Comparison of ENCODE assay signal across 16 mouse cellular contexts in the genomic region with DNA sequence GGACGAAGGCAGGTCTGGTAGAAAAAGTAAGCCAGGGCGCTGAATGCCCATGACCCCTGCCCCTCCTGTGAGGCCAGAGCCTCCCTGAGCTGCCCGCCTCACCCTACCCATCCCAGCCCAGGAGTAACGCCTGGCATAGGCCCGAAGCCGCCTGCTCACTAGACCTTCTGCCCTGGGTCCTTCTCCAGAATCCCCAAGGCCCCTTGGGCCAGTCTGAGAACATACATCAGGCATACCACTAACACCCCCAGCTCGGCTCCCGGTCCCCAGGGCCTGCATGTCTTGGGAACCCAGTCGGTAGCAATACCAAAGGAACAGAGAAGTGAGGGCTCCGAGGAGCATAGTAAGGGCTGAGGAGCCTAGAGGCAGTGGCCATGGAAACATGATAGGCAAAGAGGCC. TPM values are rescaled to one million over a fixed set of nuclear protein-coding genes. Genes with fewer than 3 reads are reported as not detected.
DNase-seq lines count a peak whose midpoint lies in the region; ATAC-seq and TF ChIP-seq lines count a peak whose summit lies in the region.
"Had no signal": no experiment of that assay in that cellular context is flagged by ENCODE, and none has a peak within 500 bp of the region (broad histone marks: within the 10 kb centered on the region; RNA-seq: fewer than 3 reads in every experiment).

No protein-coding gene starts in this region.

- no peaks in the 10 kb centered on the region for H3K27me3 ChIP-seq in cerebellum, adult 2 months (ENCODE audit: control insufficient read depth, insufficient read depth, low read length)
- H3K27me3 ChIP-seq in E14TG2a.4 (ENCODE audit: insufficient read depth, low read length), result peaks cover 50% of the 10 kb centered on the region
- H3K27me3 ChIP-seq in forebrain, embryonic 16.5 days (replicated peaks; ENCODE audit: control insufficient read depth, insufficient read depth, low read length), result no peaks in the 10 kb centered on the region
- peaks cover 22% of the 10 kb centered on the region for H3K27me3 ChIP-seq in midbrain, embryonic 11.5 days (ENCODE audit: control insufficient read depth, insufficient read depth, low read length)

- WGBS in cerebellum, adult 2 months, result 65% methylated on average over 10 of the region's 10 CpGs
- 83% methylated on average over 10 of the region's 10 CpGs for WGBS in forebrain, embryonic 16.5 days
- 82% methylated on average over 10 of the region's 10 CpGs for WGBS in midbrain, embryonic 11.5 days

- peak overlapping the region; percentile 96 for H3K27ac ChIP-seq in cerebellum, adult 2 months (ENCODE audit: insufficient read depth, low read length)
- peak overlapping the region; percentile 87 for H3K27ac ChIP-seq in forebrain, embryonic 16.5 days (ENCODE audit: low read length)
- no peak overlapping the region for H3K27ac ChIP-seq in midbrain, embryonic 11.5 days (ENCODE audit: low read depth, low read length)
- H3K27ac ChIP-seq: heart, adult 2 months; kidney, postnatal 0 days had no signal

- peaks cover 15% of the 10 kb centered on the region for H3K4me1 ChIP-seq in cerebellum, adult 2 months (ENCODE audit: control insufficient read depth, insufficient read depth, low read length)
- peaks cover 56% of the 10 kb centered on the region for H3K4me1 ChIP-seq in E14TG2a.4 (replicated peaks; ENCODE audit: low read depth, low read length)
- peaks cover 39% of the 10 kb centered on the region for H3K4me1 ChIP-seq in forebrain, embryonic 16.5 days (replicated peaks; ENCODE audit: control insufficient read depth, insufficient read depth, low read length)
- H3K4me1 ChIP-seq in midbrain, embryonic 11.5 days (ENCODE audit: control insufficient read depth, insufficient read depth, low read length), result peaks cover 6% of the 10 kb centered on the region

- H3K36me3 ChIP-seq in E14TG2a.4 (ENCODE audit: insufficient read depth, low read length), result peaks cover 36% of the 10 kb centered on the region
- H3K36me3 ChIP-seq in forebrain, embryonic 16.5 days (ENCODE audit: control insufficient read depth, insufficient read depth), result peaks cover 9% of the 10 kb centered on the region; the same call in 1 of the 2 replicates
- peaks cover 7% of the 10 kb centered on the region; the same call in 1 of the 2 replicates for H3K36me3 ChIP-seq in midbrain, embryonic 11.5 days (ENCODE audit: control insufficient read depth, insufficient read depth, low read length)

- TF ChIP-seq CTCF in cerebellum, adult 2 months (IDR thresholded peaks at IDR 0.05; ENCODE audit: borderline replicate concordance, insufficient read depth, low read depth, low read length), result no peak
- TF ChIP-seq CTCF in E14TG2a.4 (conservative IDR thresholded peaks at IDR 0.05; ENCODE audit: low read length), result no peak

- H3K4me3 ChIP-seq in cerebellum, adult 2 months (replicated peaks; ENCODE audit: insufficient read depth, low read depth, low read length), result peak overlapping the region; percentile 84
- H3K4me3 ChIP-seq in E14TG2a.4 (replicated peaks; ENCODE audit: low read length), result peak overlapping the region; percentile 86
- H3K4me3 ChIP-seq in forebrain, embryonic 16.5 days (replicated peaks; ENCODE audit: low read length), result peak overlapping the region; percentile 62
- H3K4me3 ChIP-seq in midbrain, embryonic 11.5 days (ENCODE audit: low read depth, low read length), result no peak overlapping the region
- H3K4me3 ChIP-seq: heart, adult 2 months; myocyte had no signal

- no peaks in the 10 kb centered on the region for H3K9me3 ChIP-seq in E14TG2a.4 (ENCODE audit: low read length)
- H3K9me3 ChIP-seq in forebrain, embryonic 16.5 days (ENCODE audit: control insufficient read depth, low read length), result no peaks in the 10 kb centered on the region
- no peaks in the 10 kb centered on the region for H3K9me3 ChIP-seq in midbrain, embryonic 11.5 days (ENCODE audit: control insufficient read depth, low read length)

- H3K9ac ChIP-seq in forebrain, embryonic 16.5 days (replicated peaks; ENCODE audit: low read depth, low read length), result peak overlapping the region; percentile 76
- H3K9ac ChIP-seq in midbrain, embryonic 11.5 days (ENCODE audit: low read length), result peak overlapping the region; percentile 10; the same call in 1 of the 2 replicates

- ATAC-seq in forebrain, embryonic 16.5 days, result no peak
- no peak for ATAC-seq in midbrain, embryonic 11.5 days (ENCODE audit: low FRiP score)
- ATAC-seq in CD4-positive, CD25-positive, alpha-beta regulatory T cell, adult 4 months, result no peak
- ATAC-seq: activated CD4-positive, CD25-positive, alpha-beta regulatory T cell, adult 4 months had no signal

- TF ChIP-seq POLR2A in cerebellum, adult 2 months (IDR thresholded peaks at IDR 0.05; ENCODE audit: borderline replicate concordance, insufficient read depth, low read length), result no peak

- DNase-seq in cerebellum, adult 2 months, result peak in 1 of 2 experiments; percentile 51
- DNase-seq in cerebellum, postnatal 4 days (ENCODE audit: low spot score in 2 of 2), result no peak
- peak; percentile 82 for DNase-seq in midbrain, embryonic 11.5 days (ENCODE audit: low spot score, missing footprints)
- no peak for DNase-seq in adrenal gland, postnatal 36 days
- no peak for DNase-seq in layer of hippocampus, adult 18-20 months (ENCODE audit: low spot score in 2 of 2)
- DNase-seq: heart, adult 2 months; heart, postnatal 4 days; lung, postnatal 14 days; thymus, postnatal 14 days had no signal

- peak overlapping the region; percentile 89 for H3K4me2 ChIP-seq in forebrain, embryonic 16.5 days (ENCODE audit: low read length)
- peak overlapping the region; percentile 53 for H3K4me2 ChIP-seq in midbrain, embryonic 11.5 days

RNA-seq across cellular contexts. Expression of gene Asphd1, which starts 0.8 kb away (rescaled TPM):
- 41.8 and 42.4 TPM in 2 replicates for polyA plus RNA-seq in cerebellum, adult 2 months (2012; rRNA removed)
- 4.8 and 8.5 TPM in 2 replicates for polyA plus RNA-seq in forebrain, embryonic 16.5 days (2015; fragmentation: Nextera tagmentation; extraction: Ambion mirVana)
- 1.2 and 1.5 TPM in 2 replicates for polyA plus RNA-seq in midbrain, embryonic 11.5 days (2014; fragmentation: Nextera tagmentation; extraction: Ambion mirVana)
- total RNA-seq in adrenal gland, postnatal 36 days (2021), result 1 to 10 TPM; 1.6 to 2.4 TPM
- total RNA-seq in layer of hippocampus, adult 18-20 months (2021), result 10 to 100 TPM; 33.3 to 33.7 TPM
- under 1 TPM; 0.48 to 0.51 TPM for polyA plus RNA-seq in CD4-positive, CD25-positive, alpha-beta regulatory T cell, adult 4 months (2017; shearing (Covaris generic))
- total RNA-seq: heart, adult 2 months had no signal
- polyA plus RNA-seq: kidney, postnatal 0 days; liver, embryonic 11.5 days had no signal

RNA-seq across cellular contexts. Expression of gene Sez6l2, which starts 1.7 kb away (rescaled TPM):
- 359 and 364 TPM in 2 replicates for polyA plus RNA-seq in cerebellum, adult 2 months (2012; rRNA removed)
- polyA plus RNA-seq in forebrain, embryonic 16.5 days (2015; fragmentation: Nextera tagmentation; extraction: Ambion mirVana), result 26.1 and 30.6 TPM in 2 replicates
- 7.8 and 9.9 TPM in 2 replicates for polyA plus RNA-seq in midbrain, embryonic 11.5 days (2014; fragmentation: Nextera tagmentation; extraction: Ambion mirVana)
- total RNA-seq in adrenal gland, postnatal 36 days (2021), result 100 to 1,000 TPM in 1 of 2 experiments, 10 to 100 TPM in 1; 47.1 to 108 TPM
- total RNA-seq in layer of hippocampus, adult 18-20 months (2021), result 100 to 1,000 TPM; 475 to 503 TPM
- polyA plus RNA-seq in CD4-positive, CD25-positive, alpha-beta regulatory T cell, adult 4 months (2017; shearing (Covaris generic)), result 1 to 10 TPM; 1.5 to 1.8 TPM

RNA-seq across cellular contexts. Expression of gene Kctd13, which starts 19.9 kb away (rescaled TPM):
- 130 and 140 TPM in 2 replicates for polyA plus RNA-seq in cerebellum, adult 2 months (2012; rRNA removed)
- 131 and 132 TPM in 2 replicates for polyA plus RNA-seq in forebrain, embryonic 16.5 days (2015; fragmentation: Nextera tagmentation; extraction: Ambion mirVana)
- 26.5 and 26.8 TPM in 2 replicates for polyA plus RNA-seq in midbrain, embryonic 11.5 days (2014; fragmentation: Nextera tagmentation; extraction: Ambion mirVana)
- 10 to 100 TPM; 23.7 to 31.9 TPM for total RNA-seq in adrenal gland, postnatal 36 days (2021)
- 100 to 1,000 TPM; 192 to 198 TPM for total RNA-seq in layer of hippocampus, adult 18-20 months (2021)
- 1 to 10 TPM; 5.5 to 8.9 TPM for polyA plus RNA-seq in CD4-positive, CD25-positive, alpha-beta regulatory T cell, adult 4 months (2017; shearing (Covaris generic))

RNA-seq across cellular contexts. Expression of gene Tmem219, which starts 25.9 kb away (rescaled TPM):
- polyA plus RNA-seq in cerebellum, adult 2 months (2012; rRNA removed), result 29.8 and 37.5 TPM in 2 replicates
- polyA plus RNA-seq in forebrain, embryonic 16.5 days (2015; fragmentation: Nextera tagmentation; extraction: Ambion mirVana), result 33.3 and 37.3 TPM in 2 replicates
- polyA plus RNA-seq in midbrain, embryonic 11.5 days (2014; fragmentation: Nextera tagmentation; extraction: Ambion mirVana), result 25.6 and 26.5 TPM in 2 replicates
- total RNA-seq in adrenal gland, postnatal 36 days (2021), result 10 to 100 TPM; 27.3 to 32.4 TPM
- 10 to 100 TPM; 18.4 to 23.1 TPM for total RNA-seq in layer of hippocampus, adult 18-20 months (2021)
- polyA plus RNA-seq in CD4-positive, CD25-positive, alpha-beta regulatory T cell, adult 4 months (2017; shearing (Covaris generic)), result 10 to 100 TPM; 40.2 to 53.2 TPM

RNA-seq across cellular contexts. Expression of gene Cdipt, which starts 27.1 kb away (rescaled TPM):
- polyA plus RNA-seq in cerebellum, adult 2 months (2012; rRNA removed), result 255 and 281 TPM in 2 replicates
- polyA plus RNA-seq in forebrain, embryonic 16.5 days (2015; fragmentation: Nextera tagmentation; extraction: Ambion mirVana), result 115 and 122 TPM in 2 replicates
- 66.4 and 67.4 TPM in 2 replicates for polyA plus RNA-seq in midbrain, embryonic 11.5 days (2014; fragmentation: Nextera tagmentation; extraction: Ambion mirVana)
- total RNA-seq in adrenal gland, postnatal 36 days (2021), result 10 to 100 TPM; 85.1 to 93.1 TPM
- 100 to 1,000 TPM; 164 to 166 TPM for total RNA-seq in layer of hippocampus, adult 18-20 months (2021)
- 100 to 1,000 TPM; 121 to 152 TPM for polyA plus RNA-seq in CD4-positive, CD25-positive, alpha-beta regulatory T cell, adult 4 months (2017; shearing (Covaris generic))

Comparison
In these comparisons a context has a peak if more than half of its experiments do, and no peak if none do; other contexts are left out.
1. RNA of gene Sez6l2, which starts 1.7 kb away (polyA plus RNA-seq): 359 to 364 TPM in cerebellum, adult 2 months; 26.1 to 30.6 TPM in forebrain, embryonic 16.5 days, 7.8 to 9.9 TPM in midbrain, embryonic 11.5 days and 1.5 to 1.8 TPM in CD4-positive, CD25-positive, alpha-beta regulatory T cell, adult 4 months; every median in the first group is over 10 times any median in the second.